In genomic region chr6:32837165-32837938, GRCm38 (mm10) we compare ENCODE assay signal across 12 mouse cellular contexts.
DNase-seq lines count a peak whose midpoint lies in the region; ATAC-seq lines count a peak whose summit lies in the region.
"Had no signal": no experiment of that assay in that cellular context is flagged by ENCODE, and none has a peak within 500 bp of the region (broad histone marks: within the 10 kb centered on the region; RNA-seq: fewer than 3 reads in every experiment).

No protein-coding gene starts in this region.

- no peaks in the 10 kb centered on the region for H3K9me3 ChIP-seq in forebrain, embryonic 14.5 days (replicated peaks; ENCODE audit: control insufficient read depth, low read length)

- WGBS in forebrain, embryonic 14.5 days = 62% methylated on average over 7 of the region's 7 CpGs

- H3K27me3 ChIP-seq in forebrain, embryonic 14.5 days (replicated peaks; ENCODE audit: control insufficient read depth, insufficient read depth, low read length) = no peaks in the 10 kb centered on the region

- H3K4me3 ChIP-seq in forebrain, embryonic 14.5 days (ENCODE audit: low read depth, low read length) = no peak overlapping the region

- H3K9ac ChIP-seq in forebrain, embryonic 14.5 days (ENCODE audit: low read length) = no peak overlapping the region

- H3K4me2 ChIP-seq in forebrain, embryonic 14.5 days (ENCODE audit: low read length) = no peak overlapping the region

- peak; percentile 65; the same call in 1 of the 2 replicates for ATAC-seq in forebrain, embryonic 14.5 days

- H3K36me3 ChIP-seq in forebrain, embryonic 14.5 days (ENCODE audit: control insufficient read depth, insufficient read depth, low read length) = no peaks in the 10 kb centered on the region

- peaks cover 13% of the 10 kb centered on the region for H3K4me1 ChIP-seq in forebrain, embryonic 14.5 days (ENCODE audit: control insufficient read depth, insufficient read depth, low read length)

- peak; percentile 14 to 28 for DNase-seq in layer of hippocampus, postnatal 10 days (ENCODE audit: low spot score in 2 of 2)
- DNase-seq in layer of hippocampus, adult 9-10 months (ENCODE audit: low spot score) = no peak
- peak; percentile 10 for DNase-seq in forebrain, embryonic 14.5 days (ENCODE audit: low spot score)
- DNase-seq in lung, adult 18-20 months = peak; percentile 73 to 74
- peak; percentile 59 to 70 for DNase-seq in right cerebral cortex, adult 2 months (ENCODE audit: low spot score in 2 of 2)
- DNase-seq in urinary bladder, postnatal 14 days (ENCODE audit: low spot score) = no peak
- no peak for DNase-seq in liver
- DNase-seq in adrenal gland, postnatal 4 days (ENCODE audit: low spot score in 2 of 2) = no peak
- DNase-seq: adrenal gland, adult 2 months; gastrocnemius, postnatal 25 days; retina, postnatal 1 day; thymus, postnatal 14 days had no signal

- H3K27ac ChIP-seq in forebrain, embryonic 14.5 days (ENCODE audit: low read depth, low read length) = peak overlapping the region; percentile 46

Comparison
In these comparisons a context has a peak if more than half of its experiments do, and no peak if none do; other contexts are left out.
1. DNase-seq: peak in layer of hippocampus, postnatal 10 days (2 of 2), forebrain, embryonic 14.5 days (single experiment), lung, adult 18-20 months (2 of 2) and right cerebral cortex, adult 2 months (2 of 2); none in layer of hippocampus, adult 9-10 months (single experiment), urinary bladder, postnatal 14 days (single experiment), liver (single experiment) and adrenal gland, postnatal 4 days (0 of 2).